Mouse (Mus musculus) lung, adult 2 months (tissue): ENCODE results near the gene Trim17.

Experiments
- CTCF ChIP-seq: fragments of 200-500 bp; IDR thresholded peaks from 2 replicates; pipeline ENCODE4 v1.5.1; 2011; ENCODE audit warnings: mild to moderate bottlenecking, low read length, control low read depth; ENCODE audit not compliant: insufficient read depth
- POLR2A ChIP-seq: fragments of 200-500 bp; IDR thresholded peaks from 2 replicates; pipeline ENCODE4 v1.6.1; 2011; ENCODE audit warnings: low read depth, mild to moderate bottlenecking, control low read depth, low read length, borderline replicate concordance; ENCODE audit errors: extremely low read depth

DNA sequence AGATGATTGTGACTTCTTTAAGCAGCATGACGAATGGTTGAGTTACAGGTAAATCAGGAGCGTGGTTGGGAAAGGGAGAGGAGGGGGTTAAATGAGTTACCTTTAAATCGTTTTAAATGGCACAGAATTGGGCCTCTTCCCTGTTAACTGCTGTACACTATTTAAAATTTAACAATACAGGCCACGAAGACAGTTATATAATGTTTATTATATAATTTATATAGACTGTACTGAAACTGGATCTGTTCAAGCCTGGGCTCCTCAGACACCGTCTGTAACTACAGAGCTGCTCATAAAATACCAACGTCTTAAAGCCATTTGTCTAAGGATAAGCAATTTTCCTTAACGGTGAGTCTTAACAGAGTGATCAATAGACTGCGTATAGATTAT, 1.4 kb downstream of the Trim17 start:
- TF ChIP-seq CTCF: no peak
- no peak for TF ChIP-seq POLR2A
